In the genomic region with DNA sequence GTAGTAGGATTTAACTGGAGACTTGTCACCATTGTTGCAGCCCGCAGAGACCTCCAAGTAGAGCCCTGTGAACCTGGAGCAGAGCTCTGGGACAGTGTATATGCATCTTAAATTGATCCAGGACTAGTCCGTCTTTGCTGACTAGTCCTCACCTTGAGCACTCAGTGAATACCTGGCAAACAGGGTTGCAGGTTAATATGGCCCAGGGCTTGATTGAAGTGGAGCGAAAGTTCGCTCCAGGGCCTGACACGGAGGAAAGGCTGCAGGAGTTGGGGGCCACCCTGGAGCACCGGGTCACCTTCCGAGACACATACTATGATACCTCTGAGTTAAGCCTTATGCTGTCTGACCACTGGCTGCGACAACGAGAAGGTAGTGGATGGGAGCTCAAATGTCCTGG, we compare ENCODE assay signal across 8 mouse cellular contexts. TPM values are rescaled to one million over a fixed set of nuclear protein-coding genes. Genes with fewer than 3 reads are reported as not detected.
DNase-seq lines count a peak whose midpoint lies in the region; ATAC-seq and TF ChIP-seq lines count a peak whose summit lies in the region.

No protein-coding gene starts in this region.

- WGBS in forebrain, embryonic 15.5 days = 57% methylated on average over 9 of the region's 9 CpGs
- WGBS in liver, embryonic 15.5 days (ENCODE audit: insufficient replicate concordance) = 49% methylated on average over 9 of the region's 9 CpGs

- no peak for TF ChIP-seq POLR2A in CH12.LX (IDR thresholded peaks at IDR 0.05; ENCODE audit: low read depth, low read length)

- dilution Hi-C loops in CH12.LX (cut with MboI; ENCODE audit: extremely low pct_ligation_motif_present, extremely low pct_unique_long_range_greater_than_20kb, low sequenced_read_pairs) = no loop called here

- peaks cover 2% of the 10 kb centered on the region for H3K27me3 ChIP-seq in CH12.LX (replicated peaks)
- no peaks in the 10 kb centered on the region for H3K27me3 ChIP-seq in forebrain, embryonic 15.5 days
- 0 out of 2 replicates have a peak, but pooled peaks cover 4% of the 10 kb centered on the region for H3K27me3 ChIP-seq in liver, embryonic 15.5 days

- no peak overlapping the region for H3K9ac ChIP-seq in CH12.LX (ENCODE audit: insufficient read depth, low read depth)
- peak overlapping the region; percentile 81 for H3K9ac ChIP-seq in forebrain, embryonic 15.5 days (replicated peaks)
- peak overlapping the region; percentile 74 for H3K9ac ChIP-seq in liver, embryonic 15.5 days

- no peak for ATAC-seq in forebrain, embryonic 15.5 days (replicated peaks)
- ATAC-seq in liver, embryonic 15.5 days (ENCODE audit: insufficient read depth) = peak; percentile 3; the same call in 1 of the 2 replicates

- DNase-seq in heart, adult 11 months = peak; percentile 89
- DNase-seq in heart, postnatal 10 days = no peak
- no peak for DNase-seq in CH12.LX (ENCODE audit: extremely low read depth)
- DNase-seq in right cerebral cortex, adult 18-20 months = no peak
- DNase-seq in frontal cortex, postnatal 25 days (ENCODE audit: low spot score in 2 of 2) = no peak
- DNase-seq in gastrocnemius, postnatal 14 days = no peak

- TF ChIP-seq EP300 in CH12.LX (IDR thresholded peaks at IDR 0.05; ENCODE audit: low read length) = no peak

- peak overlapping the region; percentile 54 to 71 (median 66) for H3K4me3 ChIP-seq in CH12.LX (replicated peaks in 1 of 3; ENCODE audit: low read depth in 2 of 3, low read length in 2 of 3, poor library complexity in 1 of 3)
- H3K4me3 ChIP-seq in forebrain, embryonic 15.5 days = peak overlapping the region; percentile 77
- H3K4me3 ChIP-seq in liver, embryonic 15.5 days (replicated peaks) = peak overlapping the region; percentile 83

- H3K79me2 ChIP-seq in CH12.LX (replicated peaks; ENCODE audit: control insufficient read depth, extremely low read depth, insufficient read depth, poor library complexity, severe bottlenecking) = no peaks in the 10 kb centered on the region

- in situ Hi-C loops in CH12.LX (cut with MboI; ENCODE audit: low pct_ligation_motif_present, low pct_unique_long_range_greater_than_20kb, low sequenced_read_pairs) = no loop called here

- H3K36me3 ChIP-seq in CH12.LX (replicated peaks in 1 of 2; ENCODE audit: control insufficient read depth in 1 of 2, insufficient read depth in 1 of 2, low read length in 1 of 2) = peaks cover 6 to 39% of the 10 kb centered on the region in 2 experiments
- peaks cover 8% of the 10 kb centered on the region for H3K36me3 ChIP-seq in forebrain, embryonic 15.5 days
- peaks cover 15% of the 10 kb centered on the region for H3K36me3 ChIP-seq in liver, embryonic 15.5 days (replicated peaks)

- intact Hi-C loops in heart, postnatal 10 days (cut with DNase I) = loop anchor here (5.0 kb wide), 1 partner anchor 198 kb away; no protein-coding TSS in a partner anchor
- intact Hi-C loops in gastrocnemius, postnatal 14 days (cut with DNase I; ENCODE audit: low total_unique reads) = no loop called here

- H3K4me1 ChIP-seq in CH12.LX (ENCODE audit: control insufficient read depth in 1 of 2, insufficient read depth in 2 of 2) = peaks cover 6 to 45% of the 10 kb centered on the region in 2 experiments
- H3K4me1 ChIP-seq in forebrain, embryonic 15.5 days = peaks cover 50% of the 10 kb centered on the region
- peaks cover 61% of the 10 kb centered on the region for H3K4me1 ChIP-seq in liver, embryonic 15.5 days (replicated peaks)

- TF ChIP-seq RAD21 in CH12.LX (IDR thresholded peaks at IDR 0.05; ENCODE audit: low read depth, low read length) = no peak

- TF ChIP-seq CTCF in CH12.LX (conservative IDR thresholded peaks at IDR 0.05 in 1 of 2, IDR thresholded peaks at IDR 0.05 in 1 of 2; ENCODE audit: low read depth in 2 of 2, low read length in 2 of 2) = no peak

- H3K27ac ChIP-seq in CH12.LX (ENCODE audit: insufficient read depth, low read depth) = no peak overlapping the region
- H3K27ac ChIP-seq in forebrain, embryonic 15.5 days (replicated peaks) = peak overlapping the region; percentile 95
- H3K27ac ChIP-seq in liver, embryonic 15.5 days (replicated peaks) = peak overlapping the region; percentile 76

- no peaks in the 10 kb centered on the region for H3K9me3 ChIP-seq in CH12.LX (replicated peaks; ENCODE audit: low read length)
- no peaks in the 10 kb centered on the region for H3K9me3 ChIP-seq in forebrain, embryonic 15.5 days
- H3K9me3 ChIP-seq in liver, embryonic 15.5 days (replicated peaks) = no peaks in the 10 kb centered on the region

- no peak overlapping the region for H3K4me2 ChIP-seq in CH12.LX (ENCODE audit: insufficient read depth, low read depth, poor library complexity, severe bottlenecking)
- peak overlapping the region; percentile 71 for H3K4me2 ChIP-seq in forebrain, embryonic 15.5 days (replicated peaks)
- peak overlapping the region; percentile 75 for H3K4me2 ChIP-seq in liver, embryonic 15.5 days

TF ChIP-seq in CH12.LX, 34 proteins besides CTCF, POLR2A, EP300 and RAD21:
- TF ChIP-seq USF2 (conservative IDR thresholded peaks at IDR 0.05; ENCODE audit: low read depth, low read length) (no peak), SIN3A (IDR thresholded peaks at IDR 0.05; ENCODE audit: low read length) (no peak), KAT2A (IDR thresholded peaks at IDR 0.05; ENCODE audit: insufficient replicate concordance, low read length) (no peak)
TF ChIP-seq in CH12.LX: peak in this region for 0.

RNA-seq across cellular contexts. Expression of gene Thtpa, which starts 0.7 kb away (rescaled TPM):
- total RNA-seq in heart, postnatal 10 days (2021) = 10 to 100 TPM; 11.3 to 13.8 TPM
- total RNA-seq in CH12.LX (2012; rRNA removed) = 3.7 and 4.0 TPM in 2 replicates
- 9.0 and 9.4 TPM in 2 replicates for total RNA-seq in CH12.LX (2014; rRNA removed)
- polyA plus RNA-seq in CH12.LX (2012; ENCODE audit: insufficient read length, low read depth) = 5.5 and 6.7 TPM in 2 replicates
- polyA plus RNA-seq in forebrain, embryonic 15.5 days (2015; fragmentation: Nextera tagmentation; extraction: Ambion mirVana) = 52.2 and 52.3 TPM in 2 replicates
- polyA plus RNA-seq in liver, embryonic 15.5 days (2015; fragmentation: Nextera tagmentation; extraction: Ambion mirVana) = 4.4 and 6.2 TPM in 2 replicates
- total RNA-seq in gastrocnemius, postnatal 14 days (2021) = 10 to 100 TPM; 11.1 to 12.3 TPM

RNA-seq across cellular contexts. Expression of gene Zfhx2, which starts 3.1 kb away (rescaled TPM):
- total RNA-seq in heart, postnatal 10 days (2021) = 1 to 10 TPM; 2.2 to 3.4 TPM
- total RNA-seq in CH12.LX (2012; rRNA removed) (0.34 and 0.59 TPM in 2 replicates), CH12.LX (2014; rRNA removed) (0.03 and 0.07 TPM in 2 replicates)
- polyA plus RNA-seq in CH12.LX (2012; ENCODE audit: insufficient read length, low read depth) = 0.29 and 0.30 TPM in 2 replicates
- 27.4 and 30.6 TPM in 2 replicates for polyA plus RNA-seq in forebrain, embryonic 15.5 days (2015; fragmentation: Nextera tagmentation; extraction: Ambion mirVana)
- 1.2 and 1.6 TPM in 2 replicates for polyA plus RNA-seq in liver, embryonic 15.5 days (2015; fragmentation: Nextera tagmentation; extraction: Ambion mirVana)
- 1 to 10 TPM; 2.6 to 3.1 TPM for total RNA-seq in gastrocnemius, postnatal 14 days (2021)

RNA-seq across cellular contexts. Expression of gene Ap1g2, which starts 11.1 kb away (rescaled TPM):
- total RNA-seq in heart, postnatal 10 days (2021) = 1 to 10 TPM; 5.5 to 5.7 TPM
- total RNA-seq in CH12.LX (2012; rRNA removed) (23.4 and 28.5 TPM in 2 replicates), CH12.LX (2014; rRNA removed) (16.2 and 18.3 TPM in 2 replicates)
- polyA plus RNA-seq in CH12.LX (2012; ENCODE audit: insufficient read length, low read depth) = 59.1 and 64.8 TPM in 2 replicates
- 11.4 and 13.0 TPM in 2 replicates for polyA plus RNA-seq in forebrain, embryonic 15.5 days (2015; fragmentation: Nextera tagmentation; extraction: Ambion mirVana)
- polyA plus RNA-seq in liver, embryonic 15.5 days (2015; fragmentation: Nextera tagmentation; extraction: Ambion mirVana) = 16.3 and 17.4 TPM in 2 replicates
- 1 to 10 TPM; 4.1 to 7.0 TPM for total RNA-seq in gastrocnemius, postnatal 14 days (2021)

RNA-seq across cellular contexts. Expression of gene Jph4, which starts 21.5 kb away (rescaled TPM):
- total RNA-seq in heart, postnatal 10 days (2021) = under 1 TPM; 0.12 to 0.15 TPM
- not detected in 2 replicates for total RNA-seq in CH12.LX (2012; rRNA removed)
- total RNA-seq in CH12.LX (2014; rRNA removed) = not detected in 2 replicates
- not detected in 2 replicates for polyA plus RNA-seq in CH12.LX (2012; ENCODE audit: insufficient read length, low read depth)
- 37.4 and 38.3 TPM in 2 replicates for polyA plus RNA-seq in forebrain, embryonic 15.5 days (2015; fragmentation: Nextera tagmentation; extraction: Ambion mirVana)
- polyA plus RNA-seq in liver, embryonic 15.5 days (2015; fragmentation: Nextera tagmentation; extraction: Ambion mirVana) = 0.02 TPM in 1 of 2 replicates, not detected in the other
- under 1 TPM; 0.42 to 0.62 TPM for total RNA-seq in gastrocnemius, postnatal 14 days (2021)
